Mouse (Mus musculus) brain, embryonic 14.5 days (tissue): ENCODE data around the gene Taf4. TPM values are rescaled to one million over a fixed set of nuclear protein-coding genes. Genes with fewer than 3 reads are reported as not detected.
A peak's percentile ranks its signal among the peaks of the same experiment; 100 is the strongest.

Experiments
- DNase-seq: peaks from one replicate; pipeline ENCODE4 v3.0.0-alpha.2; 2011; ENCODE audit warnings: low read depth
- CTCF ChIP-seq: fragments of 200-500 bp; IDR thresholded peaks from 2 replicates; pipeline ENCODE4 v1.5.1; 2012; ENCODE audit warnings: inconsistent platforms, mild to moderate bottlenecking, moderate library complexity, borderline replicate concordance; ENCODE audit not compliant: insufficient read depth, insufficient read length; ENCODE audit errors: extremely low read depth
- POLR2A ChIP-seq: fragments of 200-500 bp; IDR thresholded peaks from 2 replicates; pipeline ENCODE4 v1.6.1; 2012; ENCODE audit warnings: mild to moderate bottlenecking, inconsistent platforms, borderline replicate concordance; ENCODE audit not compliant: poor library complexity, insufficient read depth, insufficient read length, severe bottlenecking; ENCODE audit errors: extremely low read depth
- polyA plus RNA-seq: library from polyadenylated mRNA; depleted of rRNA; stranded (reverse); fragments of >200 nt; gene quantifications from 2 replicates; pipeline ENCODE4 v1.2.3, GENCODE M21; 2012; rRNA removed

Gene Taf4
- polyA plus RNA-seq, result 15.7 and 20.8 TPM in 2 replicates

GRCm38 (mm10) chr2:179976628-179977343 is at the start of gene Taf4:
Gene Taf4 (minus strand): TSS chr2:179976646.
- TF ChIP-seq POLR2A (peak; percentile 100), CTCF (no peak)
- peak; percentile 94 for DNase-seq

- DNase-seq, result no peak
- no peak for TF ChIP-seq CTCF
- no peak for TF ChIP-seq POLR2A
Measured at GRCm38 (mm10) chr2:180025861-180026200, 49.4 kb upstream of the Taf4 start.

GRCm38 (mm10) chr2:180025135-180025860 is 48.9 kb upstream of the Taf4 start:
- peak; percentile 64 for DNase-seq
- TF ChIP-seq CTCF, result no peak
- TF ChIP-seq POLR2A, result no peak

DNA sequence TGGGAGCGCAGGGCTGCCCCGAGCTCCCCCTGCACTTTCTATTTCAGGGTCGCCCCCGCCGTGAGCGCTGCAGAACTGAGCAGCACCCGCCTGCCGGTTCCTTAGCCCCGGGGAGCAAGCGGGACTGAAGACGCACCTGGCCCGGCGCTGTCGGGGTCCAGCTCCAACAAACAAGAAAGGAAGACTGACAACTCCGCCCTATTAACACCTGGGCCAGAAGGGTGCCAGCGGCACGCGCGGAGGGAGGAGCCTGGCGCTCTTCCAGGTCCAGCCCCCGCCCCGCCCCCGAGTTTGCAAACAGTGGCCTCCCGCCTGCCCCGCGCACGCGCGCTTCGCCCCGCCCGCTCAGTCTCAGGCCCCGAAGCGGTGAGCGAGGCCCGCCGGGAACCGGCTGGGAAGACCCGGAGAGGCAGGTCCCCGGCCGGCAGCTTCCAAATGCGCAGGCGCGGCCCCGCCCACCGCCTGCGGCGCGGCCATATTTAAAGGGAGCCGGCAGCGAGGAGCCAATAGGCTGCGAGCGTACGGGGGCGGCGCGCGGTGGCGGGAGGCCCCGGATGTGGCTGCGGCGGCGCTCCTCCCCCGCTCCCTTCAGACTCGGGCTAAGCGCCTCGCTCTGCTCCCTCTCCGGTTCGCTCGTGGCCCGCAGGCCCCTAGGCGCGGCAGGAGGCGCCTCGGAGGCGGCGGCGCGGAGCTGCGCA is 48.1 kb upstream of the Taf4 start, which contains the start of gene Lsm14b:
Gene Lsm14b, plus strand, starts transcription at position 587 of the 698 bp plus-strand sequence.
- TF ChIP-seq POLR2A (peak; percentile 89), CTCF (no peak)
- peak; percentile 99 for DNase-seq

GRCm38 (mm10) chr2:180022751-180023150 is 46.3 kb upstream of the Taf4 start:
- DNase-seq, result no peak
- TF ChIP-seq CTCF, result no peak
- TF ChIP-seq POLR2A, result no peak

GRCm38 (mm10) chr2:180020919-180021318 is 44.5 kb upstream of the Taf4 start:
- DNase-seq, result no peak
- TF ChIP-seq CTCF (no peak), POLR2A (no peak)

DNA sequence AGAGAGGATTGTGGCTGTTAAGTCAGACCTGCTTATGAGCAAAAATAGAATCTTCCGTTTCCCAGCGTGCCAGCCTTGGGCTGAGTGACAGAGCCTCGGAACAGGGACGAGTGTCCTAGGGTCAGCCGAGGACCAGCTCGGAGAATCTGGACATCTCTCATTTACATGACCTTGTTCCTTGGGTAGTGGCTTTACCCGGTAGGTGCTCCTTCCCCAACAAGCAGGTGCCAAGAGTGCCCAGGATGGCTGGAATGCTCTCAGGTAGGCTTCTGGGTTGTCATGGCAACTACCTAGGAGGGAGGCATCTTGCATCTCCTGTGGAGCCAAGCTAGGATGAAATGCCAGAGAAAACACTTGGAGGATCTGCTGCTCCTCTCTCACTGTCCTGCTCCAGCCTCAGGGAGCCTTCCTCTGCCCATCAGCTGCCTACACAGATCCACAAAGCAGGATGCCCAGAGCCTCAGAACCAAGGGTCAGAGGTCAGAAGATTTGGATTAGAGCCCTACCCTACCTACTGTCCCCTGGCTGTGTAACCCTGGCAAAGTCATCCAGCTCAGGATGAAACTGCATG is 43.7 kb upstream of the Taf4 start:
- no peak for TF ChIP-seq POLR2A
- no peak for TF ChIP-seq CTCF
- no peak for DNase-seq

DNA sequence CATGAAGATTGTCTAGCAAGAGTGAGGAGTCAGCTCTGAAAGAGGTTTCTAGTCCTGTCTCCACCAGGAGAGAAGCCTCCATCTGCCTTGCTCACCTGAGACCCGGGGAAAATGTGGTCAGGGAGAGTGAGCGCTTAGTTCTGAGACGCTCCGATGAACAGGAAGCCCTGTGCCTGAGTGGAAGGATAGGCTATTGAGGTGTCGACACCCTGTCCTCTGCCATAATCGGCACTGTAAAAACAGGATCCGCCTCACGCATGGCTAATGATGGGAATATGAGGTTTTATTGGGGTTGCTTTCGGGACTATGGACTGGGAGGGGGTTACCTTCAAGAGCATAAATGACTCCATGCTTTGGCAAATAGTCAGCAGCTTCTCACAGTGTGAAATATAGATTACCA is 42.1 kb upstream of the Taf4 start:
- no peak for DNase-seq
- no peak for TF ChIP-seq CTCF

DNA sequence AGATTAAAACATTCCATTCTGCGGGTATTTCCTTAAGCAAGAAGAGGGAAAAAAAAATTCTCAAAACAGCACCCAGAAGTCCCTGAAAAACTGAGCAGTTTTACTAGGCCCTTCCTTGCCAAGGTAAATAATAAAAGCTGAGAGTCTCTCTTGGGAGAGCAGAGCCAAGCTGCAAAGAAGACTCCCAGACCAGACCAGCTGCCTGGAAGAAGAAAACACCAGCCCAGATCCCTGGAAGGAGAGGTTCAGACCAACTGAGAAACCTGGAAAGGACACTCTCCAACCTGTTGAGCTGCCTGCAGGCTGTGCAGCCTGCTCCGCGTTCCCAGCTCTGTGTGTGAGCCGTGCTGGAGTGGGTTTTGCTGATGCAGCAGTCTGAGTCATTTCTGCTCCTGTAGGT is 41.2 kb upstream of the Taf4 start:
- no peak for TF ChIP-seq CTCF
- no peak for TF ChIP-seq POLR2A
- DNase-seq, result no peak

GRCm38 (mm10) chr2:180013686-180014085 is 37.2 kb upstream of the Taf4 start:
- DNase-seq, result no peak
- no peak for TF ChIP-seq CTCF
- no peak for TF ChIP-seq POLR2A

GRCm38 (mm10) chr2:180011370-180011769 is 34.9 kb upstream of the Taf4 start:
- no peak for DNase-seq
- TF ChIP-seq POLR2A, result no peak
- no peak for TF ChIP-seq CTCF

DNA sequence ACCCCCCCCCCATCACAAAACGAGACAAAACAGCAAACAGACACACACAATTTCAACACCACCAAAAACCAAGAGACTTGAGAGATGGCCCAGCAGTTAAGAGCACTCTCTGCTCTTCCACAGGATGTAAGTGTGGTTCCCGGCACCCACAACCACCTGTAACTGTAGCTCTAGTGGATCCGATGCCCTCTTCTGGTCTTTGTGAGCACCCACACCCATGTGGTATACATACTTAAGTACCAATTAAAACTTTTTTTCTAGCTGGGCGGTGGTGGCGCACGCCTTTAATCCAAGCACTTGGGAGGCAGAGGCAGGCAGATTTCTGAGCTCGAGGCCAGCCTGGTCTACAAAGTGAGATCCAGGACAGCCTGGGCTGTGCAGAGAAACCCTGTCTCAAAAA is 34.2 kb upstream of the Taf4 start:
- no peak for DNase-seq
- TF ChIP-seq POLR2A (no peak), CTCF (no peak)
